Comparison of ENCODE assay signal across 11 mouse cellular contexts in the genomic region with DNA sequence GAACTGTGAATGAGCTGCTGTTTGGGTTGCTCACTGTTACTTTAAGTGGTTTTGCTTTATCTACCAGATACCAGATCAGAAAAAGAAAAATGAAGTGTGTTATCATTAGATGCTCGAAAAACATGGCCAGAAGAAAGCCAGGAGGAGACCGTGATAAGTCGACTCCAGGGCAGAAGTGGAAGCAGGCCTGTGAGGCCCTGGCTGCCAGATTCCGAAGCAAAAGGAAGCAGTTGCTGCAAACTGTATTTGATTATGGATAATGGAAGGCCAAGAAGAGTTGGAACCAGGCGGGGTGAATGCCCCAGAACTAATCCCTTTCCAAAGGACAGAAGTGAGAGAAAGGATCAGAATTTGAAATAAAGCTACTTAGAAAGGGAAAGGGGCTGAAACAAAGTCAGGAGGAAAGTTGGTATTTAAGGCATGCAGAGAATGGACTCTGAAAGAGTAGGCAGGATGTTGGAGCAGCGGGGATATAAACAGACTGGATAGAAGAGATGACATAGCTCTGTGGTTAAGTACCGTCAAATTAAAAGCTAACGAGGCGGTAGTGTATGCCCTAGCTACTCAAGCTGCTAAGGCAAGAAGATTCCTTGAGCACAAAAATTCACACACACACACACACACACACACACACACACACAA. TPM values are rescaled to one million over a fixed set of nuclear protein-coding genes. Genes with fewer than 3 reads are reported as not detected.
DNase-seq lines count a peak whose midpoint lies in the region; ATAC-seq lines count a peak whose summit lies in the region.
"Had no signal": no experiment of that assay in that cellular context is flagged by ENCODE, and none has a peak within 500 bp of the region (broad histone marks: within the 10 kb centered on the region; RNA-seq: fewer than 3 reads in every experiment).

No protein-coding gene starts in this region.

- H3K36me3 ChIP-seq in hindbrain, embryonic 14.5 days (replicated peaks; ENCODE audit: control insufficient read depth, insufficient read depth), result no peaks in the 10 kb centered on the region
- H3K36me3 ChIP-seq in hindbrain, embryonic 11.5 days (ENCODE audit: control insufficient read depth, insufficient read depth, low read length), result no peaks in the 10 kb centered on the region
- H3K36me3 ChIP-seq in embryonic facial prominence, embryonic 10.5 days (replicated peaks), result no peaks in the 10 kb centered on the region
- no peaks in the 10 kb centered on the region for H3K36me3 ChIP-seq in liver, embryonic 12.5 days
- H3K36me3 ChIP-seq: hindbrain, embryonic 15.5 days; limb, embryonic 13.5 days had no signal

- H3K27me3 ChIP-seq in hindbrain, embryonic 14.5 days (ENCODE audit: control insufficient read depth, insufficient read depth, low read length), result no peaks in the 10 kb centered on the region
- no peaks in the 10 kb centered on the region for H3K27me3 ChIP-seq in hindbrain, embryonic 11.5 days (ENCODE audit: control insufficient read depth, insufficient read depth, low read length)
- no peaks in the 10 kb centered on the region for H3K27me3 ChIP-seq in embryonic facial prominence, embryonic 10.5 days (replicated peaks; ENCODE audit: low read depth, poor library complexity, severe bottlenecking)
- H3K27me3 ChIP-seq in liver, embryonic 12.5 days (replicated peaks), result no peaks in the 10 kb centered on the region; the same call in 1 of the 2 replicates
- H3K27me3 ChIP-seq: hindbrain, embryonic 15.5 days; limb, embryonic 13.5 days had no signal

- no peak overlapping the region for H3K4me3 ChIP-seq in hindbrain, embryonic 14.5 days (replicated peaks; ENCODE audit: low read length)
- no peak overlapping the region for H3K4me3 ChIP-seq in hindbrain, embryonic 11.5 days (ENCODE audit: low read depth, low read length)
- H3K4me3 ChIP-seq in embryonic facial prominence, embryonic 10.5 days, result no peak overlapping the region
- H3K4me3 ChIP-seq in liver, embryonic 12.5 days, result no peak overlapping the region
- H3K4me3 ChIP-seq: hindbrain, embryonic 15.5 days; limb, embryonic 13.5 days had no signal

- no peak for DNase-seq in hindbrain, embryonic 14.5 days (ENCODE audit: low spot score)
- no peak for DNase-seq in hindbrain, embryonic 11.5 days (ENCODE audit: low spot score)
- peak; percentile 61 for DNase-seq in MEL-GATA-1-ER (ENCODE audit: extremely low read depth, low read depth)
- no peak for DNase-seq in embryonic facial prominence, embryonic 10.5 days (ENCODE audit: low spot score)
- DNase-seq in neural tube, embryonic 10.5 days (ENCODE audit: extremely low spot score, low spot score), result no peak
- DNase-seq in gastrocnemius, postnatal 4 days (ENCODE audit: low spot score in 2 of 2), result no peak
- no peak for DNase-seq in spleen, postnatal 14 days (ENCODE audit: low spot score in 2 of 2)
- DNase-seq: cerebellum, postnatal 14 days had no signal

- ATAC-seq in hindbrain, embryonic 14.5 days (ENCODE audit: low FRiP score), result no peak
- ATAC-seq in hindbrain, embryonic 11.5 days (ENCODE audit: low FRiP score), result no peak
- ATAC-seq in liver, embryonic 12.5 days, result peak; percentile 65

- H3K4me2 ChIP-seq in hindbrain, embryonic 14.5 days (replicated peaks), result no peak overlapping the region
- no peak overlapping the region for H3K4me2 ChIP-seq in hindbrain, embryonic 11.5 days (replicated peaks; ENCODE audit: low read depth, low read length)
- peak overlapping the region; percentile 47 for H3K4me2 ChIP-seq in liver, embryonic 12.5 days
- H3K4me2 ChIP-seq: hindbrain, embryonic 15.5 days; limb, embryonic 13.5 days had no signal

- 0 out of 2 replicates have a peak overlapping the region, but pooled peaks have one; percentile 20 for H3K9ac ChIP-seq in hindbrain, embryonic 14.5 days
- H3K9ac ChIP-seq in hindbrain, embryonic 11.5 days (ENCODE audit: low read depth, low read length), result no peak overlapping the region
- peak overlapping the region; percentile 15; the same call in 1 of the 2 replicates for H3K9ac ChIP-seq in liver, embryonic 12.5 days
- H3K9ac ChIP-seq: hindbrain, embryonic 15.5 days; limb, embryonic 13.5 days had no signal

- H3K9me3 ChIP-seq in hindbrain, embryonic 14.5 days (ENCODE audit: control insufficient read depth, low read length), result no peaks in the 10 kb centered on the region
- H3K9me3 ChIP-seq in hindbrain, embryonic 11.5 days (ENCODE audit: control insufficient read depth, low read length), result no peaks in the 10 kb centered on the region
- no peaks in the 10 kb centered on the region for H3K9me3 ChIP-seq in embryonic facial prominence, embryonic 10.5 days
- H3K9me3 ChIP-seq in liver, embryonic 12.5 days (replicated peaks), result no peaks in the 10 kb centered on the region
- H3K9me3 ChIP-seq: hindbrain, embryonic 15.5 days; limb, embryonic 13.5 days had no signal

- H3K4me1 ChIP-seq in hindbrain, embryonic 14.5 days (replicated peaks; ENCODE audit: control insufficient read depth, insufficient read depth, low read length), result no peaks in the 10 kb centered on the region
- no peaks in the 10 kb centered on the region for H3K4me1 ChIP-seq in hindbrain, embryonic 11.5 days (replicated peaks; ENCODE audit: control insufficient read depth, insufficient read depth, low read length)
- H3K4me1 ChIP-seq in embryonic facial prominence, embryonic 10.5 days, result peaks cover 9% of the 10 kb centered on the region
- peaks cover 83% of the 10 kb centered on the region for H3K4me1 ChIP-seq in liver, embryonic 12.5 days
- H3K4me1 ChIP-seq: hindbrain, embryonic 15.5 days had no signal

- 34% methylated on average over 9 of the region's 9 CpGs for WGBS in hindbrain, embryonic 14.5 days
- whole genome bisulfite sequencing in hindbrain, embryonic 11.5 days, result 40% methylated on average over 9 of the region's 9 CpGs
- 22% methylated on average over 9 of the region's 9 CpGs for WGBS in embryonic facial prominence, embryonic 10.5 days
- WGBS in liver, embryonic 12.5 days (ENCODE audit: insufficient replicate concordance), result 21% methylated on average over 9 of the region's 9 CpGs

- H3K27ac ChIP-seq in hindbrain, embryonic 14.5 days, result 0 out of 2 replicates have a peak overlapping the region, but pooled peaks have one; percentile 32
- H3K27ac ChIP-seq in hindbrain, embryonic 11.5 days (ENCODE audit: low read depth, low read length), result no peak overlapping the region
- peak overlapping the region; percentile 49; the same call in 1 of the 2 replicates for H3K27ac ChIP-seq in embryonic facial prominence, embryonic 10.5 days (replicated peaks)
- peak overlapping the region; percentile 79 for H3K27ac ChIP-seq in liver, embryonic 12.5 days
- H3K27ac ChIP-seq: hindbrain, embryonic 15.5 days; limb, embryonic 13.5 days had no signal

RNA-seq across cellular contexts. Expression of a gene that starts 4.7 kb away (rescaled TPM):
- polyA plus RNA-seq in hindbrain, embryonic 14.5 days (2014; fragmentation: Nextera tagmentation; extraction: Ambion mirVana), result 7.5 and 7.9 TPM in 2 replicates
- 12.2 and 13.2 TPM in 2 replicates for polyA plus RNA-seq in hindbrain, embryonic 11.5 days (2014; fragmentation: Nextera tagmentation; extraction: Ambion mirVana)
- polyA plus RNA-seq in embryonic facial prominence, embryonic 10.5 days (2016; fragmentation: Nextera tagmentation; extraction: Ambion mirVana), result 18.6 and 20.5 TPM in 2 replicates
- polyA plus RNA-seq in liver, embryonic 12.5 days (2016; fragmentation: Nextera tagmentation; extraction: Ambion mirVana), result 6.6 and 7.3 TPM in 2 replicates
- 10 to 100 TPM; 37.1 to 39.2 TPM for total RNA-seq in gastrocnemius, postnatal 4 days (2021)

RNA-seq across cellular contexts. Expression of a gene that starts 7.6 kb away (rescaled TPM):
- polyA plus RNA-seq in hindbrain, embryonic 14.5 days (2014; fragmentation: Nextera tagmentation; extraction: Ambion mirVana), result not detected in 2 replicates
- polyA plus RNA-seq in hindbrain, embryonic 11.5 days (2014; fragmentation: Nextera tagmentation; extraction: Ambion mirVana), result not detected in 2 replicates
- not detected in 2 replicates for polyA plus RNA-seq in embryonic facial prominence, embryonic 10.5 days (2016; fragmentation: Nextera tagmentation; extraction: Ambion mirVana)
- not detected in 2 replicates for polyA plus RNA-seq in liver, embryonic 12.5 days (2016; fragmentation: Nextera tagmentation; extraction: Ambion mirVana)
- 1 to 10 TPM in 1 of 2 experiments, not detected in 1; 1.9 TPM for total RNA-seq in gastrocnemius, postnatal 4 days (2021)
- polyA plus RNA-seq: hindbrain, embryonic 15.5 days; limb, embryonic 13.5 days had no signal

RNA-seq across cellular contexts. Expression of a gene that starts 44.5 kb away (rescaled TPM):
- 34.0 and 34.2 TPM in 2 replicates for polyA plus RNA-seq in hindbrain, embryonic 14.5 days (2014; fragmentation: Nextera tagmentation; extraction: Ambion mirVana)
- 22.8 and 33.7 TPM in 2 replicates for polyA plus RNA-seq in hindbrain, embryonic 11.5 days (2014; fragmentation: Nextera tagmentation; extraction: Ambion mirVana)
- 30.9 and 41.2 TPM in 2 replicates for polyA plus RNA-seq in embryonic facial prominence, embryonic 10.5 days (2016; fragmentation: Nextera tagmentation; extraction: Ambion mirVana)
- polyA plus RNA-seq in liver, embryonic 12.5 days (2016; fragmentation: Nextera tagmentation; extraction: Ambion mirVana), result 14.5 and 16.1 TPM in 2 replicates
- total RNA-seq in gastrocnemius, postnatal 4 days (2021), result 10 to 100 TPM; 55.1 to 58.3 TPM
